Mouse (Mus musculus) CD4-positive helper T cell, adult 2 months (primary cell): ENCODE data around the gene Slc16a8.

Experiments used
- DNase-seq: peaks from one replicate; pipeline ENCODE4 v3.0.0-alpha.2; 2012; ENCODE audit warnings: low read depth, missing footprints, low spot score

Slc16a8 gene

GRCm38 (mm10) chr15:79254661-79255060, at the start of gene Slc16a8:
Gene Slc16a8 (minus strand): TSS chr15:79254761.
- no peak for DNase-seq

DNA sequence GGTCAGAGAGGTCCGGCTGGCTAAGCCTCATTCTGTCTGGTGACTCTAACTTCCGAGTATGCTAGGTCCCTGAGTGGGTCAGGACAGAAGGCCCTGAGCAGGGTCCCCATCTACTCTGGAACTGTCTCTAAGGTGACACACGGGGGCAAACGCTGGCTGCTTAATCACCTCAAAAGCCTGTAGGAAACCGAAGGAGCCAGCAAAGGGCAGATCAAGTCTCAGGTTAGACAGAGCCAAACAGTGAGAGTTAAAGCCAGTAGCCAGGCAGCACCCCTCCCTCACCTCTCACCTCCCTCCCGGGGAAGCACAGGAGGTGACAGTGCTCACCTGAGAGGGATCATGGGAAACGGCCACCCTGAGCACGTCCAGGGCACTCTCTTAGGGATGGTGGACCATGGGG, 49.2 kb upstream of the Slc16a8 start:
- no peak for DNase-seq

GRCm38 (mm10) chr15:79299563-79300155, 45.1 kb upstream of the Slc16a8 start:
- DNase-seq = no peak

GRCm38 (mm10) chr15:79298553-79298952, 44.0 kb upstream of the Slc16a8 start:
- no peak for DNase-seq

GRCm38 (mm10) chr15:79292779-79293178, 38.2 kb upstream of the Slc16a8 start:
- DNase-seq = no peak

- no peak for DNase-seq
These were observed 35.8 kb upstream of the Slc16a8 start for GRCm38 (mm10) chr15:79290340-79290739.

GRCm38 (mm10) chr15:79289441-79289840, 34.9 kb upstream of the Slc16a8 start:
- no peak for DNase-seq

DNA sequence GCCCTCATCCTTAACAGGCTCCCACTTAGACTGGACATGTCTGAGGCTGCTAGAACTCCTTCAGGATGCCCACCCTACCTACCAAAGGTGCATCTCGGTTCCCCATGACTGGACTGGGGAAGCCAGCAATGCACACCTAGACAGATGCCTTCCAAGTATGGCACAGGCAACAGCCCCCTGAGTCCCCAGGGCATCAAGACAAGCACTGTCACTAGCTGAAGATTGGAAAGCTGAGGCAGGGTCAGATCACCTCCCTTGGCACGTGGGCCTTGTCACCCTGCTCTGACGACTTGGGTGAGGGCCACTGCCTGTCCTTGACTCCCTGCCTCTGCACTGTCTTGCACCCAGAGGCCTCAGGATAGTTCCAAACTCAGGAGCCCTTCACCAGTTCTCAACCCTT, 33.8 kb upstream of the Slc16a8 start:
- no peak for DNase-seq

DNA sequence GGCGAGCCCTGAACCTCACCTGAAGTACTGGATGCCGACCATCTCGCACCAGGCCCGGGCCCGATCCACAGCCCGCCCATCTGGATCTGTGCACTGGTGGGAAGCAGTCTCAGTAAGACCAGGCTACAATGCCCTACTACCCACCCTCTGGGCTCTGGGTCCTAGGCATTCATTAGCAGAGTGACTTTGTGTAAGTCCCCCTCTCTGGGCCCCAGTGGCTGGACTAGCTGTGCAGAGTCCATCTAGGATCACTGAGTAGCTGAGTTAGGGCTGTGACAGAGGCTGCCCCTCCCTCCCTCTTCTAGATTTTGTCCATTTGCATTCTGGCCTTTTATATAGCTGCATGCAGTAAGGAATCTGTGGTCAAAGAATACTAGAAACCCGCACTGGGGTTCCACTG, 32.5 kb upstream of the Slc16a8 start:
- DNase-seq = no peak

- DNase-seq = no peak
These were observed 31.6 kb upstream of the Slc16a8 start for GRCm38 (mm10) chr15:79286141-79286540.

DNA sequence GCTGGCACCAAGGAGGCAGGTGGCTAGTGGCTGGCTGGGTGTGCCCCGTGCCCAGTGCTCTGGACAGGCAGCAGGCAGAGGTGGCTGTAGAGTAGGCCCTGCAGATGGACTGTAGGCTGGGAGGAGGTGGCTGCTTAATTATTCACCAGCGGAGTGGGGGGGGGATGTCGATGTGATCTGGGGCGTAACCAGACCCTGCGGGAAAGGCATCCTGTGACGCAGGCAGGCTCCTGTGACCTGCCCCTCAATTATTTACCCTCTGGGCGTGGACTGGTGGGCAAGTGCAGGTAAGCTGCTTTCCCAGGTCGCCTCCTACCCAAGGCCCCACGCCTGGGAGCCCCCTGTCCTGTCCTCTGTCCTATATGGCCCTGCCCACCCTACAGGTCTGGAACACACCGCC, 30.8 kb upstream of the Slc16a8 start, which contains the start of gene Baiap2l2:
Baiap2l2 (minus strand) TSS at position 139 of the 400 bp plus-strand sequence.
- DNase-seq = no peak

GRCm38 (mm10) chr15:79283371-79283770, 28.8 kb upstream of the Slc16a8 start:
- DNase-seq = no peak

- no peak for DNase-seq
These were observed 27.9 kb upstream of the Slc16a8 start for GRCm38 (mm10) chr15:79282434-79282833.

DNA sequence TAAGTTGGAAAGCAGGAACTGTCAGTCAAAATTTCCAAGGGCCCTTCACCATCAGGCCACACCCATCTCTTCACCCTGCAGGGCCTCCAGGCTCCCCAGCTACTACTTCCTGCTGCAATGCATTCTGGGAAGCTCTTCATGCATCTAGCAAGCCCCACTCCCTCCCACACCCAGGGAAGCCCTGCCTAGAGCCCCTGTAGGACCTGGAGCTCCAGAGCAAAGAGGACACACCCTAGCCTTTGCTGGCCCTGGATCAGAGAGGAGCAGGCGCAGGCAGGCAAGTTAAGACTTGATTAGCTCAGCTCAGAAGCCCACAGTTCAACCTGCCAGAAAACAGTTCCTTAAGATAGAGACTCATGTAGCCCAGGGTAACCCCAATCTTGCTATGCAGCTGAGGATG, 26.8 kb upstream of the Slc16a8 start:
- DNase-seq = peak; percentile 69

GRCm38 (mm10) chr15:79280850-79281249, 26.3 kb upstream of the Slc16a8 start:
- no peak for DNase-seq

DNA sequence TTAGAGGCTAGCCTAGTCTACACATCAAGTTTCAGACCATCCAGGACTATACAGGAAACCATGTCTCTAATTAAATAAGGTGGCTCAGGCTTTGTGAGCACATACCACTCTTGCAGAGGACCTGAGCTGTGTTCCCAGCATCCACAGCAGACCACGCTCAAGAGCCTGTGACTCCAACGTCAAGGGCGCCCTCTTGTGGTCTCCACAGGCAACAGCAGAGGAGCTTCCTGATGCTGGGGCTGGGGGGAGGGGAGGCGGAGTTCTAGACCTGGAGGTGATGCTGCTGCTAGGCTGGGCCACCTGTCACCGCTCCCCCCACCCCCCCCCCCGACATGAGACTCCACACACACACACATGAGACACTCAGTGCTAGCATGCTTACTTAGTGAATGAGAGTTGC, 25.6 kb upstream of the Slc16a8 start:
- DNase-seq = peak; percentile 57

DNA sequence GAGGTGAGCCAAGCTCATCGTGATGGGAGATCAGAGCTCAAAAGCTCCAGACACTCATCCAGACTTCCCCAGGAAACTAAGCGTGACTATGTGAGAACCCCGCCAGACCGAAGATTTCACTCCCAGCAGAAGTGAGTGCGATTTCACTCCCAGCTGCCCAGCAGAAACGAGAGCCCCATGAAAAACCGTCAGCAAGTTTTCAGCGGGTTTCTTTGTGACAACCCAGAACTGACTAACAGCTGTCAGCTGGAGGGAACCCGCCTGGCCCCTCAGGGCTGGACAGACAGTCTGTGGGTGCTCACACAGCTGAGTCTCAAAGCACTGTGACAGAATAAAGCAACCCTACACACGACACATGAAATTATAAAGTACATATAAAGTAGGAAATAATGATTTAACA, 23.2 kb upstream of the Slc16a8 start:
- no peak for DNase-seq

DNA sequence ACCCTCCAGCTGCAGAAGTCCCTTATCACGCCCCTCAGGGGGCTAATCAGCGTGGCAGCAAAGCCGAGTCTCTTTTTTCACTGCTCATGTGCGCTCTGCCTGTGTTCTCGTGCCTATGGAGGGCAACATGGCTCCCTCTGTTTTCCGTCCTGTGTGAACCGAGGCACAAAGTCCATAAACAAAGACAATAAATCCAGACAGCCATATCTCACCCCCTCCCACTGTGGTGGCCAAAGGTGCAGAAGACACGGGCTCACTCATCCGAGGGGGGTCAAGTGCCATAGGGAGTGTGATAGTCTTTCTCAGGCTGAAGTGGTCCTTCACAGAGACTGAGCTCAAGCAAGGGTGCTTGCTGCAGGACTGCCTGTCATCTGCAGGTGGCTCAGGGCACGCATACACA, 18.5 kb upstream of the Slc16a8 start:
- no peak for DNase-seq

DNA sequence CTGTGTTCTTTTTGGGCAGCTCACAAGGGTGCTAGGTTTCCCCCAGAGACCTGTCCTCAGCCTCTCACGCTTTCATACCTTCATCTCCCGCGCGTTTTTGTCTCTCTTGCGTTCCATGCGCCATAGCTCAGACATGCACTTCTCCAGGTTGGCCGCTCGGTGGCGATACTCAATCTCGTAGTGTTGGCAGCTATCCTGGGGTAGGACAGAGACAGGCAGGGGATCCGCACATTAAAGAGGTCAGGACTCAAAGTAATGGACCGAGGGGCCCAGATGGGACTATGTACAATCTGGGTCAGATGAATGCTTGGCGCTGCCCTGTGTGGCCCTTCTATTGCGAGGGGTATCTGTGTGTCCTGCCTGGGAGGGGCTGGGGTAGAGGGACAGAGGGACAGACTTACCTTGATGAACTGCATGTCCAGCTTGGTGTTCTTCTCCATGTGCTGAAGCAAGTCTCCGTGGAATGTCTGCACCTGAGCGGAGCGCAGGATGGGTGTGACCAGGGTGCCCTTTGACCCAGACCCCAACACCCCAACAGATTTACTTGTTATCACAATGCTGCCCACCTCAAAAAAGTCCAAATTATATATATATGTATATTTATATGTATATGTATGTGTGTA, 16.7 kb upstream of the Slc16a8 start:
- DNase-seq = peak; percentile 74

GRCm38 (mm10) chr15:79270317-79271123, 16.0 kb upstream of the Slc16a8 start:
- DNase-seq = peak; percentile 91

DNA sequence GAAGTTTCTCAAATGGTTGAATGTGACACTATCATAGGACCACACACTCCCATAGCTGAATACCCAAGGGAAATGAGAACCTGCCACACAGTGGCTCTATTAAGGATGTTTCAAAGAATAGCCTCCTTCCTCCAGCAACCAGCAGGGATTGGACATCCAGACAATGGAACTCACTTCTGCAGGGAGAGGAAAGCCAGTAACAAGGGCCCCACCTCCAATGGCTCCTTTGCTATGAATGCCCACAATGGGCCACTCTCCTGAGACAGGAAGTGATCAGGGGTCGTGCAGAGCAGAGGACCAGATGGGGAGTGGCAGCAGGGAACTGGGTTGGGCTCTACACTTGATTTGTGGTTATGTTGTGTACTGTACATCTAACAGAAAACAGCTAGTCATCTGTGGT, 14.0 kb upstream of the Slc16a8 start:
- DNase-seq = no peak

GRCm38 (mm10) chr15:79265384-79265783, 10.8 kb upstream of the Slc16a8 start:
- DNase-seq = peak; percentile 59

DNA sequence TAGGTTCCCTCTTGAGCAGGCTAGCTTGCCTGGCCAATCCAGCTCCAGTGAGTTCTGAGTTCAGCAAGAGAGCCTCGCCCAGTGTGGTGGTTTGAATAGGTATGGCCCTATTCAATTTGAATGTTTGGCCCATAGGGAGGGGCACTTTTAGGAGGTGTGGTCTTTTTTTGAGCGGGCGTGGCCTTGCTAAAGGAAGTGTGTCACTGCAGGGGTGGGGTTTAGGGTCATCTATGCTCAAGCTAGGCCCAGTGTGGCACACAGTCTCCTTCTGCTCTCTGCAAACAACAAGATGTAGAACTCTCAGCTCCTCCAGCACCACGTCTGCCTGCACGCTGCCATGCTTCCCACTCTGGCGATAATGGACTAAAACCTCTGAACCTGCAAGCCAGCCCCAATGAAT, 9.2 kb upstream of the Slc16a8 start:
- DNase-seq = no peak
